26 mouse cellular contexts compared by ENCODE assay signal in the genomic region with DNA sequence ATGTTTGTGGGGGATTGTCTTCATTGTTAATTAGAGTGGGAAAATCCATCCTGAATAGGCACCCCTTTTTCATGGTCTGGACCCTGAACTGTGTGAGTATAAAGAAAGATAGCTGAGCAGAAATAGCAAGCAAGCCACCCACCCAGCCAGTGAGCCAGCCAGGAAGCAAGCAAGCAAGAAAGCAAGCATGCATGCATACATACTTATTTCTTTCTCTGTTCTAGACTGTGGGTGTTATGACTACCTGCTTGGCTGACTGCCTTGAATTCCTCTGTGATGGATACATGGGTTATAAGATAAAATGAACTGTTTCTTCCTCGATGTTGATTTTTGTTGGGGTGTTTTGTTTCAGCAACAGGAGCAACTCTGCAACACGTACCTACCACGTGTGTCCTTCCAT.
DNase-seq lines count a peak whose midpoint lies in the region; ATAC-seq lines count a peak whose summit lies in the region.
"Had no signal": no experiment of that assay in that cellular context is flagged by ENCODE, and none has a peak within 500 bp of the region (broad histone marks: within the 10 kb centered on the region; RNA-seq: fewer than 3 reads in every experiment).

No protein-coding gene starts in this region.

- H3K9ac ChIP-seq in embryonic facial prominence, embryonic 13.5 days = no peak overlapping the region
- no peak overlapping the region for H3K9ac ChIP-seq in midbrain, embryonic 14.5 days (replicated peaks; ENCODE audit: low read length)
- H3K9ac ChIP-seq: forebrain, embryonic 13.5 days; forebrain, embryonic 15.5 days; forebrain, postnatal 0 days had no signal

- H3K9me3 ChIP-seq in embryonic facial prominence, embryonic 13.5 days = no peaks in the 10 kb centered on the region
- H3K9me3 ChIP-seq in embryonic facial prominence, embryonic 10.5 days = peaks cover 5% of the 10 kb centered on the region; the same call in 1 of the 2 replicates
- H3K9me3 ChIP-seq in midbrain, embryonic 10.5 days (replicated peaks) = peaks cover 20% of the 10 kb centered on the region
- H3K9me3 ChIP-seq in midbrain, embryonic 14.5 days (ENCODE audit: control insufficient read depth, low read length) = peaks cover 6% of the 10 kb centered on the region
- H3K9me3 ChIP-seq: forebrain, embryonic 13.5 days had no signal

- H3K4me2 ChIP-seq in embryonic facial prominence, embryonic 13.5 days = no peak overlapping the region
- no peak overlapping the region for H3K4me2 ChIP-seq in midbrain, embryonic 14.5 days (ENCODE audit: low read length)
- H3K4me2 ChIP-seq: forebrain, embryonic 13.5 days; forebrain, embryonic 15.5 days had no signal

- intact Hi-C loops in heart, postnatal 10 days (cut with DNase I) = no loop called here

- no peak for ATAC-seq in embryonic facial prominence, embryonic 13.5 days (ENCODE audit: insufficient number of reproducible peaks, insufficient read depth, low FRiP score, low TSS enrichment, low read depth)
- ATAC-seq in midbrain, embryonic 14.5 days (ENCODE audit: low FRiP score, low TSS enrichment) = no peak
- ATAC-seq: activated CD4-positive, CD25-positive, alpha-beta regulatory T cell, adult 4 months; CD4-positive, CD25-positive, alpha-beta regulatory T cell, adult 4 months; forebrain, embryonic 13.5 days; forebrain, embryonic 15.5 days; forebrain, postnatal 0 days; Patski had no signal

- no peaks in the 10 kb centered on the region for H3K27me3 ChIP-seq in embryonic facial prominence, embryonic 13.5 days
- H3K27me3 ChIP-seq in embryonic facial prominence, embryonic 10.5 days (replicated peaks; ENCODE audit: low read depth, poor library complexity, severe bottlenecking) = no peaks in the 10 kb centered on the region
- no peaks in the 10 kb centered on the region for H3K27me3 ChIP-seq in midbrain, embryonic 10.5 days (ENCODE audit: low read depth, poor library complexity, severe bottlenecking)
- H3K27me3 ChIP-seq in midbrain, embryonic 14.5 days (ENCODE audit: control insufficient read depth, insufficient read depth, low read length) = no peaks in the 10 kb centered on the region
- H3K27me3 ChIP-seq: CH12.LX; forebrain, embryonic 13.5 days; forebrain, embryonic 15.5 days had no signal

- no peaks in the 10 kb centered on the region for H3K36me3 ChIP-seq in embryonic facial prominence, embryonic 13.5 days
- no peaks in the 10 kb centered on the region for H3K36me3 ChIP-seq in embryonic facial prominence, embryonic 10.5 days (replicated peaks)
- H3K36me3 ChIP-seq in midbrain, embryonic 10.5 days = no peaks in the 10 kb centered on the region
- H3K36me3 ChIP-seq in midbrain, embryonic 14.5 days (ENCODE audit: control insufficient read depth, insufficient read depth, low read length) = no peaks in the 10 kb centered on the region
- H3K36me3 ChIP-seq: forebrain, embryonic 15.5 days; G1E had no signal

- H3K27ac ChIP-seq in embryonic facial prominence, embryonic 13.5 days = 0 out of 2 replicates have a peak overlapping the region, but pooled peaks have one; percentile 28
- H3K27ac ChIP-seq in embryonic facial prominence, embryonic 10.5 days (replicated peaks) = no peak overlapping the region
- no peak overlapping the region for H3K27ac ChIP-seq in midbrain, embryonic 10.5 days (replicated peaks)
- no peak overlapping the region for H3K27ac ChIP-seq in midbrain, embryonic 14.5 days (replicated peaks; ENCODE audit: low read depth, low read length)
- H3K27ac ChIP-seq: forebrain, embryonic 13.5 days; forebrain, embryonic 15.5 days had no signal

- peaks cover 10% of the 10 kb centered on the region for H3K4me1 ChIP-seq in embryonic facial prominence, embryonic 13.5 days
- H3K4me1 ChIP-seq in embryonic facial prominence, embryonic 10.5 days = peaks cover 5% of the 10 kb centered on the region; the same call in 1 of the 2 replicates
- no peaks in the 10 kb centered on the region for H3K4me1 ChIP-seq in midbrain, embryonic 10.5 days
- H3K4me1 ChIP-seq in midbrain, embryonic 14.5 days (ENCODE audit: control insufficient read depth, insufficient read depth, low read length) = no peaks in the 10 kb centered on the region

- no peak overlapping the region for H3K4me3 ChIP-seq in embryonic facial prominence, embryonic 13.5 days
- no peak overlapping the region for H3K4me3 ChIP-seq in embryonic facial prominence, embryonic 10.5 days
- H3K4me3 ChIP-seq in midbrain, embryonic 10.5 days = no peak overlapping the region
- no peak overlapping the region for H3K4me3 ChIP-seq in midbrain, embryonic 14.5 days (replicated peaks; ENCODE audit: low read depth, low read length)
- H3K4me3 ChIP-seq: forebrain, embryonic 13.5 days; forebrain, embryonic 15.5 days had no signal

- 54% methylated on average over 3 of the region's 3 CpGs for WGBS in embryonic facial prominence, embryonic 13.5 days
- WGBS in embryonic facial prominence, embryonic 10.5 days = 85% methylated on average over 3 of the region's 3 CpGs
- WGBS in midbrain, embryonic 10.5 days = 86% methylated on average over 3 of the region's 3 CpGs
- WGBS in midbrain, embryonic 14.5 days = 94% methylated on average over 3 of the region's 3 CpGs

- DNase-seq in embryonic facial prominence, embryonic 10.5 days (ENCODE audit: low spot score) = no peak
- peak; percentile 19 for DNase-seq in heart, adult 11 months
- DNase-seq in heart, postnatal 10 days = no peak
- DNase-seq in midbrain, embryonic 10.5 days (ENCODE audit: low spot score) = peak; percentile 7
- no peak for DNase-seq in midbrain, embryonic 14.5 days
- DNase-seq in brain, adult 2 months (ENCODE audit: low read depth, low spot score) = peak; percentile 48
- no peak for DNase-seq in lung, postnatal 10 days
- DNase-seq: adrenal gland, adult 8-10 months; adrenal gland, postnatal 14 days; adrenal gland, postnatal 36 days; B cell, adult 2 months; cerebellum, adult 11 months; cerebellum, adult 18-20 months; cerebellum, adult 8-10 months; cerebellum, adult 9-11 months; cerebellum, postnatal 14 days; cerebellum, postnatal 36 days; forebrain, postnatal 0 days had no signal

Comparison
In these comparisons a context has a peak if more than half of its experiments do, and no peak if none do; other contexts are left out.
1. DNase-seq: peak in heart, adult 11 months (single experiment), midbrain, embryonic 10.5 days (single experiment) and brain, adult 2 months (single experiment); none in embryonic facial prominence, embryonic 10.5 days (single experiment), heart, postnatal 10 days (0 of 2), midbrain, embryonic 14.5 days (single experiment) and lung, postnatal 10 days (single experiment).